Comparison of ENCODE assay signal across 8 mouse cellular contexts in genomic region chr5:147076026-147076798, GRCm38 (mm10). TPM values are rescaled to one million over a fixed set of nuclear protein-coding genes. Genes with fewer than 3 reads are reported as not detected.
DNase-seq lines count a peak whose midpoint lies in the region; ATAC-seq and TF ChIP-seq lines count a peak whose summit lies in the region.

TSS of gene Lnx2 (minus strand) at chr5:147076586.

- under 1% methylated on average over 65 of the region's 65 CpGs for WGBS in embryonic facial prominence, embryonic 13.5 days
- under 1% methylated on average over 65 of the region's 65 CpGs for WGBS in kidney, adult 2 months
- under 1% methylated on average over 65 of the region's 65 CpGs for WGBS in limb, embryonic 12.5 days
- WGBS in midbrain, embryonic 15.5 days, result under 1% methylated on average over 65 of the region's 65 CpGs
- under 1% methylated on average over 65 of the region's 65 CpGs for whole genome bisulfite sequencing in spleen, adult 2 months

- peaks cover 12% of the 10 kb centered on the region; the same call in 1 of the 2 replicates for H3K36me3 ChIP-seq in embryonic facial prominence, embryonic 13.5 days
- no peaks in the 10 kb centered on the region for H3K36me3 ChIP-seq in kidney, adult 2 months (ENCODE audit: control insufficient read depth, insufficient read depth, low read length)
- H3K36me3 ChIP-seq in limb, embryonic 12.5 days, result peaks cover 15% of the 10 kb centered on the region; the same call in 1 of the 2 replicates
- H3K36me3 ChIP-seq in midbrain, embryonic 15.5 days (replicated peaks), result no peaks in the 10 kb centered on the region
- H3K36me3 ChIP-seq in spleen, adult 2 months (ENCODE audit: control insufficient read depth, insufficient read depth, low read length), result no peaks in the 10 kb centered on the region

- H3K27me3 ChIP-seq in embryonic facial prominence, embryonic 13.5 days, result no peaks in the 10 kb centered on the region
- no peaks in the 10 kb centered on the region for H3K27me3 ChIP-seq in kidney, adult 2 months (replicated peaks; ENCODE audit: control insufficient read depth, insufficient read depth, low read length)
- H3K27me3 ChIP-seq in limb, embryonic 12.5 days, result no peaks in the 10 kb centered on the region
- no peaks in the 10 kb centered on the region for H3K27me3 ChIP-seq in midbrain, embryonic 15.5 days (replicated peaks)
- no peaks in the 10 kb centered on the region for H3K27me3 ChIP-seq in spleen, adult 2 months (ENCODE audit: control insufficient read depth, insufficient read depth, low read length)

- peak within 1 kb of the TSS; percentile 82 for H3K4me3 ChIP-seq in embryonic facial prominence, embryonic 13.5 days
- peak within 1 kb of the TSS; percentile 71 for H3K4me3 ChIP-seq in kidney, adult 2 months (ENCODE audit: insufficient read depth, low read depth, low read length)
- peak within 1 kb of the TSS; percentile 81 for H3K4me3 ChIP-seq in limb, embryonic 12.5 days (replicated peaks)
- peak within 1 kb of the TSS; percentile 70 for H3K4me3 ChIP-seq in midbrain, embryonic 15.5 days
- H3K4me3 ChIP-seq in spleen, adult 2 months (ENCODE audit: extremely low read depth, insufficient read depth, insufficient read length), result peak within 1 kb of the TSS; percentile 87

- ATAC-seq in embryonic facial prominence, embryonic 13.5 days (ENCODE audit: insufficient number of reproducible peaks, insufficient read depth, low FRiP score, low TSS enrichment, low read depth), result peak; percentile 98
- peak; percentile 98 for ATAC-seq in limb, embryonic 12.5 days (ENCODE audit: insufficient number of reproducible peaks, insufficient read depth, low FRiP score, low TSS enrichment, low read depth)
- peak; percentile 99 for ATAC-seq in midbrain, embryonic 15.5 days (replicated peaks)

- peaks cover 23% of the 10 kb centered on the region for H3K4me1 ChIP-seq in embryonic facial prominence, embryonic 13.5 days
- H3K4me1 ChIP-seq in kidney, adult 2 months (ENCODE audit: control insufficient read depth, insufficient read depth, low read length), result peaks cover 28% of the 10 kb centered on the region
- H3K4me1 ChIP-seq in limb, embryonic 12.5 days (replicated peaks), result peaks cover 19% of the 10 kb centered on the region
- H3K4me1 ChIP-seq in midbrain, embryonic 15.5 days, result peaks cover 21% of the 10 kb centered on the region
- H3K4me1 ChIP-seq in spleen, adult 2 months (ENCODE audit: control insufficient read depth, insufficient read depth, insufficient read length), result peaks cover 5% of the 10 kb centered on the region; the same call in 1 of the 2 replicates

- TF ChIP-seq CTCF in kidney, adult 2 months (conservative IDR thresholded peaks at IDR 0.05; ENCODE audit: insufficient read depth, insufficient read length, low read depth, low read length), result peak; percentile 54
- TF ChIP-seq CTCF in spleen, adult 2 months (IDR thresholded peaks at IDR 0.05; ENCODE audit: extremely low read depth, insufficient read depth, insufficient read length, insufficient replicate concordance), result peak; percentile 60

- H3K9me3 ChIP-seq in embryonic facial prominence, embryonic 13.5 days, result no peaks in the 10 kb centered on the region
- H3K9me3 ChIP-seq in limb, embryonic 12.5 days, result no peaks in the 10 kb centered on the region
- H3K9me3 ChIP-seq in midbrain, embryonic 15.5 days, result no peaks in the 10 kb centered on the region

- peak within 1 kb of the TSS; percentile 94 for H3K27ac ChIP-seq in embryonic facial prominence, embryonic 13.5 days
- peak within 1 kb of the TSS; percentile 64 for H3K27ac ChIP-seq in kidney, adult 2 months (ENCODE audit: insufficient read depth, low read depth, low read length)
- peak within 1 kb of the TSS; percentile 90 for H3K27ac ChIP-seq in limb, embryonic 12.5 days
- peak within 1 kb of the TSS; percentile 86 for H3K27ac ChIP-seq in midbrain, embryonic 15.5 days
- peak within 1 kb of the TSS; percentile 79 for H3K27ac ChIP-seq in spleen, adult 2 months (ENCODE audit: insufficient read depth, low read length)

- peak within 1 kb of the TSS; percentile 90 for H3K4me2 ChIP-seq in embryonic facial prominence, embryonic 13.5 days
- peak within 1 kb of the TSS; percentile 88 for H3K4me2 ChIP-seq in limb, embryonic 12.5 days
- H3K4me2 ChIP-seq in midbrain, embryonic 15.5 days, result peak within 1 kb of the TSS; percentile 94

- peak; percentile 97 for DNase-seq in 3134 (ENCODE audit: extremely low read depth, insufficient read length, low spot score)
- peak; percentile 99 for DNase-seq in adrenal gland, postnatal 36 days
- DNase-seq in heart, adult 18-20 months, result peak; percentile 99 to 100
- DNase-seq in kidney, adult 2 months, result peak; percentile 99
- DNase-seq in spleen, adult 2 months (ENCODE audit: low read depth in 1 of 2, low spot score in 2 of 2), result peak; percentile 93 to 99

- TF ChIP-seq POLR2A in kidney, adult 2 months (IDR thresholded peaks at IDR 0.05; ENCODE audit: low read depth, low read length), result peak; percentile 22
- TF ChIP-seq POLR2A in spleen, adult 2 months (IDR thresholded peaks at IDR 0.05; ENCODE audit: low read depth, low read length), result peak; percentile 38

- H3K9ac ChIP-seq in embryonic facial prominence, embryonic 13.5 days, result peak within 1 kb of the TSS; percentile 88
- H3K9ac ChIP-seq in limb, embryonic 12.5 days (replicated peaks), result peak within 1 kb of the TSS; percentile 78
- H3K9ac ChIP-seq in midbrain, embryonic 15.5 days, result peak within 1 kb of the TSS; percentile 79

RNA-seq across cellular contexts. Expression of gene Lnx2, which starts in this region (rescaled TPM):
- total RNA-seq in adrenal gland, postnatal 36 days (2021), result 10 to 100 TPM; 11.8 to 17.3 TPM
- 13.7 and 13.8 TPM in 2 replicates for polyA plus RNA-seq in embryonic facial prominence, embryonic 13.5 days (2015; fragmentation: Nextera tagmentation; extraction: Ambion mirVana)
- 10 to 100 TPM; 12.3 to 13.1 TPM for total RNA-seq in heart, adult 18-20 months (2021)
- 24.1 TPM in 2 replicates for polyA plus RNA-seq in kidney, adult 2 months (2012; rRNA removed)
- polyA plus RNA-seq in limb, embryonic 12.5 days (2016; fragmentation: Nextera tagmentation; extraction: Ambion mirVana), result 10.0 and 11.0 TPM in 2 replicates
- polyA plus RNA-seq in midbrain, embryonic 15.5 days (2015; fragmentation: Nextera tagmentation; extraction: Ambion mirVana), result 3.9 and 4.0 TPM in 2 replicates
- polyA plus RNA-seq in spleen, adult 2 months (2012; rRNA removed), result 21.3 and 35.7 TPM in 2 replicates

Comparison
In these comparisons a context has a peak if more than half of its experiments do, and no peak if none do; other contexts are left out.
1. Peak in every context shown above with its lines: DNase-seq, ATAC-seq, H3K4me3 ChIP-seq and H3K27ac ChIP-seq.